Mouse (Mus musculus) macrophage (primary cell): ENCODE results near the gene Trmt1. TPM values are rescaled to one million over a fixed set of nuclear protein-coding genes. Genes with fewer than 3 reads are reported as not detected.

Experiments
- H3K27ac ChIP-seq: fragments of 350-480 bp; formaldehyde crosslinking; 2 replicates; pipeline ENCODE4 v1.9.0; 2021
- H3K36me3 ChIP-seq: fragments of 350-480 bp; formaldehyde crosslinking; 2 replicates; pipeline ENCODE4 v1.9.0; 2021; ENCODE audit errors: inconsistent target
- H3K4me3 ChIP-seq: fragments of 350-480 bp; formaldehyde crosslinking; 2 replicates; pipeline ENCODE4 v1.9.0; 2021; ENCODE audit errors: inconsistent target
- H3K79me2 ChIP-seq: fragments of 350-480 bp; formaldehyde crosslinking; 2 replicates; pipeline ENCODE4 v1.9.0; 2021; ENCODE audit errors: inconsistent target
- WGBS: methylation state at CpG from one replicate; pipeline ENCODE4 v1.1.7; 2026; ENCODE audit warnings: inconsistent platforms; ENCODE audit not compliant: missing documents; 5-methylcytosine and 5-hydroxymethylcytosine counted together
- polyA plus RNA-seq: library from polyadenylated mRNA; stranded (reverse); fragments of 250-400 nt; gene quantifications from 3 replicates; pipeline ENCODE4 v1.2.4, GENCODE M21; 2018; ENCODE audit warnings: inconsistent platforms

Gene Trmt1
- polyA plus RNA-seq, 1 experiment from 2014 or later = 24.6 TPM

- H3K79me2 ChIP-seq = no peaks in the 10 kb centered on the region
- no peaks in the 10 kb centered on the region for H3K36me3 ChIP-seq
- WGBS = 100% methylated on average over 2 of the region's 2 CpGs
- H3K27ac ChIP-seq = no peak overlapping the region
- no peak overlapping the region for H3K4me3 ChIP-seq
Measured at GRCm38 (mm10) chr8:84734680-84735079, 48.6 kb downstream of the Trmt1 start.

DNA sequence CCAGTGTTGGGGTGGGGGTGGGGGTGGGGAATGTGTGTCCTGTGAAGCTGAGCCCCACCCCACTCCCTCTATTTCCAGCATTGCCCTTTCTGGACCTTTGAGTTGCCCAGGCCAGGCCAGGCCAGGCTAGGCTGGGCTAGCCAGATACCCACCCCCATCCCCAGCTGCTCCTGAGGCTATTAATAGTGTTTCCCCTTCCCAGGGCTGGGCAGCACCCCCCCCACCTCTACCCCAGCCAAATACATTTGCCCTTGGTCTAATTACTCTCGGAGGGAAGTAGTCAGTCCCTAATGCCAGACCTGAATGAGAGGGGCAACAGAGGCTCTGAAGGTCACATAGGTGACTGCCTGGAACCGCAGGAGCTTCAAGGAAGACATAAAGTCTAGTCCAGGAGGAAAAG lies 49.5 kb downstream of the Trmt1 start:
- 63% methylated on average over 2 of the region's 2 CpGs for WGBS
- Histone ChIP-seq H3K4me3 (no peak overlapping the region), H3K36me3 (no peaks in the 10 kb centered on the region), H3K27ac (no peak overlapping the region), H3K79me2 (no peaks in the 10 kb centered on the region)

GRCm38 (mm10) chr8:84736521-84736920 lies 50.4 kb downstream of the Trmt1 start:
- no peak overlapping the region for H3K27ac ChIP-seq
- no peaks in the 10 kb centered on the region for H3K79me2 ChIP-seq
- no peak overlapping the region for H3K4me3 ChIP-seq
- no peaks in the 10 kb centered on the region for H3K36me3 ChIP-seq
- WGBS = 95% methylated on average over 4 of the region's 4 CpGs

DNA sequence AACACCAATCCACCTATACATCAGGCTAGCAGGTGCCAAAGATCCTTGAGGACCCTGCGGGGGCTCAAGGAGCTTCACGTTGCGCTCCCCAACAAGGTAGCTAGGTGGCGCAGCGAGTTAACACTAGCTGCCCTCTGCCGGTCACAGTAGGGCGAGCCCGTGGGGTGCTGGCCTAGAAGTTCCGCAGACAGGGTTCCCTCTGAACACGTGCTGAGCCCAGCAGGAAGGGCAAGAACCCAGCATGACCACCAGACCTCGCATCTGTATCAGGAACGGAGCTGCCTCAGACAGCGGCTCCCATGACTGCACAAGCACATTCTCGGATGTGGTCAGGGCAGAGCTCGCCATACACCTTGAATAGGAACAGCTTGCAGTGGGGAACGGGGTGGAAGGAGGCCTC lies 51.5 kb downstream of the Trmt1 start:
- WGBS = 3% methylated on average over 16 of the region's 16 CpGs
- H3K79me2 ChIP-seq = no peaks in the 10 kb centered on the region
- H3K4me3 ChIP-seq = no peak overlapping the region
- H3K36me3 ChIP-seq = no peaks in the 10 kb centered on the region
- no peak overlapping the region for H3K27ac ChIP-seq

DNA sequence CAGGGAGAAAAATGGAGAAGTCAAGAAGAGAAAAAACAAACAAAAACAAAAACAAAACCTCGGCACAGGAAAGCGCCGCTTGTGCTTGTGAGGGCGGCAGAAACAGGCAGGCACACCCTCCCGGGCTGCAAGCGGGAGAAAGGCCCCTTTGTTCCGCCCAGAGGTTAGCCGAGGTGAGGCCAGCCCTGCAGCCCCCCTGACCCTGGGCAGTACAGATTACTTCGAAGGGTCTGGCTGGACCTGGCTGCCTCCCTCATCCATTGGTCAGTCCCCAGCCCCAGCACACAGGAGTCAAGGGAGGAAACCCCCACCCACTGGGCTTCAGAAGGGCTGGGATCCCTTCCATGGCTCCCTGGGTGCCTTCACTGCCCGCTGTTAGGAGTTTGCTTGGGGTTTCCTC lies 52.2 kb downstream of the Trmt1 start:
- WGBS = 74% methylated on average over 7 of the region's 10 CpGs
- Histone ChIP-seq H3K27ac (no peak overlapping the region), H3K4me3 (no peak overlapping the region), H3K79me2 (no peaks in the 10 kb centered on the region), H3K36me3 (no peaks in the 10 kb centered on the region)

- no peak overlapping the region for H3K4me3 ChIP-seq
- WGBS = 92% methylated on average over 10 of the region's 10 CpGs
- H3K36me3 ChIP-seq = no peaks in the 10 kb centered on the region
- no peaks in the 10 kb centered on the region for H3K79me2 ChIP-seq
- no peak overlapping the region for H3K27ac ChIP-seq
Measured at GRCm38 (mm10) chr8:84738715-84739400, 52.8 kb downstream of the Trmt1 start.

GRCm38 (mm10) chr8:84739401-84739742 lies 53.3 kb downstream of the Trmt1 start:
- WGBS = 36% methylated on average over 1 of the region's 1 CpGs
- Histone ChIP-seq H3K4me3 (no peak overlapping the region), H3K79me2 (no peaks in the 10 kb centered on the region), H3K36me3 (no peaks in the 10 kb centered on the region), H3K27ac (no peak overlapping the region)

DNA sequence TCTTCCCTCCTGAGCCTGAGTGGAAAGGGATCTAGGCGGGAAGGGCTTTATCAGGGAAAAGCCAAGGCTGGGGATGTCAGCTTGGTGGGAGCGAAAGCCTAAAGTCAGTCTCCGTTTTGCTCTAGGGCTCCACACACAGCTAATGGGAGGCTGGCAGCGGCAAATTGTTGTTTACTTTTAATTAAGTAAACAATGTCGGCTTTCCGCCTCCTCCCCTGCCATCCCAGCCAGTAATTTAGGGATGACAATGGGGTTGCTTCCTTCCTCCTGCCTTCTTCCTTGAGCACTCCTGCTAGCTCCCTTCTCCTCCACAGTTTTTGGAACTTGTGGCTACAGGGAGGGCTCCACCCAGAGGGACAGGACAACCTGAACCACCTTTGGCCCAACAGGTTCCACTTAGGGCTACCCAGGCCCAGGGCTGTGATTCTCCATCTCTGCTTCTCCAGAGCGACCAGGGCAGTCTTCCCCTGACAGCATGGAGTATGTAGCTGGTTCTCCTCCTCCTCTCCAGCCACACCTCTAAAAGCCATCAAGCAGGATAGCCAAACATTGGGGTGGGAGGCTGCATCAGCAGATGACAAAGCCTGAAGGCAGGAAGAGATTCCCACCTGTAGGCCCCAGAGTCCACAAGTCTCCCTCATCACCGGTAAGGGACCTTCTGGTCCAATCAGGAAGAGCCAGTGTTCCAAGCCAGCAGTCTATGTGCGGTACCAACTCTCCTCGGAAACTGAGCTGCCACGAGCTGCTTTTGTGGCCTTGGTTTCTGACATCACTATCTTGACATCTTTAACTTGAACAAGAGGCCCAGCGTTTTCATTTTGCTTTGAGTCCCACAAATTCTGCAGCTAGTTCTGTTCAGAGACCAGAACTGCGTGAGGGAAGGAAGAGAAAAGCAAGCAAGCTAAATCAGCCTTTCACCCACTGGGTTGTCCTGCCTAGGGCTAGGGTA lies 55.1 kb downstream of the Trmt1 start:
- H3K27ac ChIP-seq = no peak overlapping the region
- WGBS = 88% methylated on average over 13 of the region's 13 CpGs
- H3K36me3 ChIP-seq = no peaks in the 10 kb centered on the region
- H3K79me2 ChIP-seq = no peaks in the 10 kb centered on the region
- no peak overlapping the region for H3K4me3 ChIP-seq

DNA sequence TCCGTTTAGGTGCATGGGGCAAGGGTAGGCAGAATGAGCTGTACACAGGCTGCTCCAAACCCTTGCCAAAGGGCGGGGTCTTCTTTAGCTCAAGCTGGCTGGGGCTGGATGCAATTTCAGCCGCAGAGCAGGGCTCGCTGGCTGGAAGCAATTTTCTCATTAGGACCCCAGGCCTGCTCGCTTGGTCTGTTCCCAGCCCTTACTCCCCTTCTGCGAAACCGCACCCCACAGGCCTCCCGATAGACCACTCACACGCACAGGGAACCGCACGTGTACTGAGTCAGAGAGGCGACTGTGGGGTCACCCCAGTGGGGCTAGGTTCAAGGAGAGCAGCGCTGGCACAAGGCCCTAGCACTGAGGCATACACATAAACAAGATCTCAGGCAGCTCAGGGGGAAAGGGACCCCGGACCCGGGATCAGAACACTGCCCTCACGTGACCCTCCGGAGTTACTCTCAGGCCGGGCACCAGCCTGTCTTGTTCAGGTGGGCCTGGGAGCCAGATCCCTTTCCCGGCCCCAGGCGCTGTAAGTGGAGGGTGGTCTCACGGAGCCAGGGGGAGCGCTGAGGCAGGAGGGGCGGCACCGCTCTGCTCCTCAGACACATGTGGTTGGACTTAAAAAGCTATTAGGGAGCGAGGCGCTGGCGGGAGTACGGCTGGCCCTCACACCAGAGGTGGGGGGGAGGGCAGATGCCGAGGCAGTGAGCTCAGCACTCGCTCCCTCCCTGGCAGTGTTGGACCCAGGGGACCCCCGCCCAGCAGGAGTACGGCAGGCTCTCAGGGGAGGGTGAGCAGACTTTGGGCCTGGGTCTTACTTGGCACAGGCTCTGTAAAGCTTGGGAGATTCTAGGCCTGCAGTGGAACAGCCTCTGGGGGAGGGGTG lies 56.3 kb downstream of the Trmt1 start:
- Histone ChIP-seq H3K36me3 (no peaks in the 10 kb centered on the region), H3K27ac (no peak overlapping the region), H3K4me3 (no peak overlapping the region), H3K79me2 (no peaks in the 10 kb centered on the region)
- WGBS = 94% methylated on average over 30 of the region's 32 CpGs

DNA sequence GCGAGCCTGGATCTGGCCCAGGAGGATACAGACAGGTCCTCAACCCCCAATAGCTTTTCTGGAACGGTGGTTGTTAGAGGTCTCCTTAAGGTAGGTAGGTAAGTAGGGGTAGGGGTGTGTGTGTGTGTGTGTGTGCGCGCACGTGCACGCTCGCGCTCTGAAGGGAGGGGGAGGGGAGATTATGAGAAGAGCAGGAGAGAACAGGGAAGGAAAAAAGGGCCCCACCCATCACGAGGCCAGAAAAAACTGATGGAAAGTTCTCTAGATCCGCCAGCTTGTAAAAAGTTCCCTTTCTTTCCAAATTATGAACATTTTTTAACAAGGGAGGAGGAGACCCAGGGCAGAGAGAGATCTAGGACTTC lies 56.9 kb downstream of the Trmt1 start:
- H3K27ac ChIP-seq = no peak overlapping the region
- 89% methylated on average over 10 of the region's 10 CpGs for WGBS

GRCm38 (mm10) chr8:84743517-84744420 lies 57.7 kb downstream of the Trmt1 start:
- H3K4me3 ChIP-seq = no peak overlapping the region
- 59% methylated on average over 17 of the region's 17 CpGs for WGBS
- no peak overlapping the region for H3K27ac ChIP-seq
- H3K36me3 ChIP-seq = no peaks in the 10 kb centered on the region
- H3K79me2 ChIP-seq = no peaks in the 10 kb centered on the region

More for the DNA sequence above, 56.9 kb downstream of the Trmt1 start:
- Histone ChIP-seq H3K79me2 (no peaks in the 10 kb centered on the region), H3K4me3 (no peak overlapping the region), H3K36me3 (no peaks in the 10 kb centered on the region)

DNA sequence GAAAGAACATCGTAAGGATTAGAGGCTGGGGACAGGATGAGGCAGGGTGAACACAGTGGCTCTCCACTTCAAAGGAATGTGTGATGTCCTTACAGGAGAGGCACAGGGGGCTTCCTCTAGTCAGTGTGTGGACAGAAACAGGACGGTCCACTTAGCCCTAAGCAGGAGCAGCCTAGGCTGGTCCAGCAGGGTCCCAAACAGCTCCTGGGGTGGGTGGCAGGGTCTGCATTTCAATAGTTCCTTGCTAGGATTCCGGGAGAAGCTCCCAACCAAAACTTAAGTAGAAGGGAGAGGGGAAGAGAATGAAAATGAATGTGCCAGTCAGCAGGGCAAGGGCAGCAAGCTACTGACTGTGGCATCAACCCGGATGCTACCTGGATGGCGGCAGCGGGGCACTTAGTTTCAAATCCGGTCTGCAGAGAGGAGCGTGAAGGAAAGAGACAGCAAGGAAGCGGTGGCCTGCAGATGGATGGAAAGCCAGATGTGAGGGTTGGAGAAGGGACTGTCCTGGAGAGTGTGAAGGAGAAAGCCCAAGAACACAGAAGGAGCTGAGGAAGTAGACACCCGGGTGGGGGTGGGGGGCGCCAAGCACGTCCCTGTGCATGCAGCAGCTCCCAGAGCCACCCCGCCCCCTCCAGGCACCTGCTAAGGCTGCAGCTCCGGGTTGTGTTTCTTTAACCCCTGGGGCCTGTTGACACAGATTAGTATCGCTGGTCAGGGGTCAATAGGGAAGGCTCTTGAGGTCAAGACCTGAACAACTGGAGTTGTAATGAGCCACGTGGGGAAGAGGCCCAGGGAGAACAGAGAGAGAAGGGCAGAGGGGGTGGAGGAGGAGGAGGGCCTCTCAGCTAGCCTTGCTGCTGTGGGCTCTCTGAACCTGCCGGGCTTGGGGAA lies 59.2 kb downstream of the Trmt1 start:
- 55% methylated on average over 16 of the region's 17 CpGs for whole genome bisulfite sequencing

More for the DNA sequence above, 59.2 kb downstream of the Trmt1 start:
- Histone ChIP-seq H3K27ac (no peak overlapping the region), H3K4me3 (no peak overlapping the region), H3K79me2 (no peaks in the 10 kb centered on the region), H3K36me3 (no peaks in the 10 kb centered on the region)
